Mouse (Mus musculus): ENCODE data around the gene Cyth1. TPM values are rescaled to one million over a fixed set of nuclear protein-coding genes. Genes with fewer than 3 reads are reported as not detected.

Cyth1 gene
- total and polyA plus RNA-seq, 3 experiments, result 13.2 to 13.6 TPM; not detected in 1

DNA sequence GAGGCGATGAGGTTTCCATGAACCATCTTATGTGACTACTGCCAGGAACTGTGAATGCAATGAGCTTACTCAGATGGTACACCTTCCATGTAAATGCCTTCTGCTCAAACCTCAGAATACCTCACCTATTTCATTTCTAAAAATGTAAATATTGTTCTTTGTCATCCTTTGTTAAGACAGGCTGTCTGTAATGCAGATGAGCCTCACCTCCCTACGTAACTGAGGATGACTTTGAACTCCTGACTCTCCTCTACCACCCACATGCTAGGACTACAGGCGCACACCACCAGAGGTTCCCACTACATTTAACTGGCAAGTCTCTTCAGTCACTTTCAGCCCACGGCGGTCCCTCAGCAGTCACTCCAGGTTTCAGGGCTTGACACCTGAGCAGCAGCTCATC, 25.5 kb downstream of the Cyth1 start:
- Histone ChIP-seq H3K36me3 (ENCODE audit: control insufficient read depth in 1 of 2, insufficient read depth in 2 of 2, low read length in 2 of 2) (peaks cover 0 to 9% of the 10 kb centered on the region in 2 experiments; a peak in 2 of 4 replicates), H3K4me3 (ENCODE audit: control insufficient read depth in 1 of 2, insufficient read depth in 1 of 2, low read depth in 2 of 2, low read length in 2 of 2) (no peak overlapping the region), H3K9ac (ENCODE audit: control insufficient read depth, low read depth, low read length, poor library complexity, severe bottlenecking) (no peak overlapping the region), H3K4me1 (ENCODE audit: control insufficient read depth in 1 of 2, insufficient read depth in 2 of 2, low read length in 2 of 2) (peaks cover 10 to 21% of the 10 kb centered on the region in 2 experiments), H3K27ac (ENCODE audit: control insufficient read depth, low read depth, low read length) (no peak overlapping the region), H3K9me3 (replicated peaks; ENCODE audit: insufficient read depth, low read length) (no peaks in the 10 kb centered on the region), H3K27me3 (ENCODE audit: control insufficient read depth in 1 of 2, insufficient read depth in 2 of 2, low read length in 2 of 2) (no peaks in the 10 kb centered on the region), H3K79me2 (ENCODE audit: control insufficient read depth, insufficient read depth, low read length, poor library complexity) (peaks cover 5% of the 10 kb centered on the region; the same call in 1 of the 2 replicates)
- DNase-seq (ENCODE audit: low read depth, low spot score), result no peak
- TF ChIP-seq TCF12 (IDR thresholded peaks at IDR 0.05; ENCODE audit: low read depth, low read length) (no peak), MEF2A (IDR thresholded peaks at IDR 0.05; ENCODE audit: extremely low read depth, insufficient replicate concordance, low read depth, low read length, poor library complexity, severe bottlenecking) (no peak), CHD2 (IDR thresholded peaks at IDR 0.05; ENCODE audit: low read length) (no peak), SIN3A (IDR thresholded peaks at IDR 0.05; ENCODE audit: low read length) (no peak), ZNF384 (IDR thresholded peaks at IDR 0.05; ENCODE audit: low read depth, low read length) (no peak), MXI1 (IDR thresholded peaks at IDR 0.05; ENCODE audit: low read depth, low read length) (no peak), POLR2AphosphoS5 (IDR thresholded peaks at IDR 0.05; ENCODE audit: borderline replicate concordance, low read depth, low read length) (no peak), USF1 (IDR thresholded peaks at IDR 0.05; ENCODE audit: low read depth, low read length) (no peak), KAT2A (conservative IDR thresholded peaks at IDR 0.05; ENCODE audit: low read depth, low read length) (no peak), MAFK (IDR thresholded peaks at IDR 0.05; ENCODE audit: borderline replicate concordance, low read depth, low read length) (no peak), NRF1 (IDR thresholded peaks at IDR 0.05; ENCODE audit: insufficient read depth, low read depth, low read length, poor library complexity, severe bottlenecking) (no peak), MYB (IDR thresholded peaks at IDR 0.05; ENCODE audit: low read depth, low read length) (no peak), EP300 (IDR thresholded peaks at IDR 0.05; ENCODE audit: low read depth in 1 of 2, low read length in 2 of 2) (no peak)

DNA sequence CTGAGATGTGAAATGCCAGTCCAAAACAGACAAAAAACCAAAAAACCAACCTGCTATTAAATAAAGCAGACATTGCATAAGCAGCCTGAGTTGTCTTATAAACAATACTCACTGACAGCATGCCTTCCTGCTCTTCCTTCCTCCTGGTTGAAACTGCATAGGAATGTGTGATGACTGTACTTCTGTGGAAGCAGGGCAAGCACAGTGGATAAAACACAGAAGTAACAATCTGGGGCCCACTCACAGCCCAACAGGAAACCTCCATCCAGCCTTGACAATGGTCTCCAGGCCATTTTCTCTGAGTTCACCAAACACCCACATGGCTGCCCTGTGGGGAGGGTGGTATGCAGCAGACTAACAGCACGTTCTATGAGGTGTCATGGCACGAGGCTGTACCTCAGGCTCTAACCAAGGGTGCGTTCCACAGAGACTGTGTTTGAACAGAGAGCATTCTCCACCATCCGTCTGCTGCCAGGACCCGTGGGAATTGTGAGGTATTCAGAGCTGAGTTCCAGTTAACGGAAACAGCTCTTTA, 26.0 kb downstream of the Cyth1 start:
- Histone ChIP-seq H3K27me3 (ENCODE audit: control insufficient read depth in 1 of 2, insufficient read depth in 2 of 2, low read length in 2 of 2) (no peaks in the 10 kb centered on the region), H3K4me1 (ENCODE audit: control insufficient read depth in 1 of 2, insufficient read depth in 2 of 2, low read length in 2 of 2) (peaks cover 5 to 17% of the 10 kb centered on the region in 2 experiments), H3K9me3 (replicated peaks; ENCODE audit: insufficient read depth, low read length) (no peaks in the 10 kb centered on the region), H3K4me3 (ENCODE audit: control insufficient read depth in 1 of 2, insufficient read depth in 1 of 2, low read depth in 2 of 2, low read length in 2 of 2) (no peak overlapping the region), H3K27ac (ENCODE audit: control insufficient read depth, low read depth, low read length) (no peak overlapping the region), H3K9ac (ENCODE audit: control insufficient read depth, low read depth, low read length, poor library complexity, severe bottlenecking) (no peak overlapping the region), H3K36me3 (ENCODE audit: control insufficient read depth in 1 of 2, insufficient read depth in 2 of 2, low read length in 2 of 2) (peaks cover 0 to 5% of the 10 kb centered on the region in 2 experiments; a peak in 2 of 4 replicates), H3K79me2 (ENCODE audit: control insufficient read depth, insufficient read depth, low read length, poor library complexity) (peaks cover 5% of the 10 kb centered on the region; the same call in 1 of the 2 replicates)
- no peak for DNase-seq (ENCODE audit: low read depth, low spot score)
- TF ChIP-seq MYC (IDR thresholded peaks at IDR 0.05; ENCODE audit: low read depth, low read length) (no peak), ZMIZ1 (IDR thresholded peaks at IDR 0.05; ENCODE audit: low read depth, low read length) (no peak)

All from MEL (cell line).